Mouse (Mus musculus): ENCODE results near the gene Mybpc1.
"Not testable (repeated sequence)": the region's sequence is repeated elsewhere in the genome, so short reads cannot be mapped to it uniquely, and the experiment has no call there.

The Mybpc1 gene

DNA sequence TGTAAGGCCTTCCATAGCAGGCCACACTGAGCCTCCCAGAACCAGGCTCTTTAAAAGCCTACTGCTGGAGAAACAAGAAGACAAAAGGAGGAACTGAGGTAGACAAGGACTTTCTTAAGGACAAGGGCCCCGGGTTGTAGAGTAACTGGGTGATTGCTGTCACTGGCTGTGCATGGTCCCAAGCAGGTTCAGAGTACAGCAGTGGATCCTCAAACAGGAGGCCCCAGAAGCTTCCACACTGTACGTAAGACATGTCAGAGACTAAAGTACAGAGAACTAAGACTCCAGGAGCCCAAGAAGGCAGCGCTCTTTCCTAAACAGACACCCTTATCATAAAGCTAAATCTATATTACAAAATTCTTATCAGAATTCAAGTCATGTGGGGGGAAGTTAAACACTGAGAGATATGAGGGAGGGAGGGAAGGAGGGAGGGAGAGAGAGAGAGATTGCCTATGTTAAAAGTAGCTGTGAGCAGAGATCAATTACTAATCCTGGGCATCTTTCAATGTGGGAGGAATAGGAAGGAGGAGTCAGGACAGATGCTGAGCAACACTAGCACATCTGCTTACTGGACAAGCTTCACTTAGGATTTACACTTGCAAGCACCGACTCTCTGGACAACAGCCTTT lies 109.9 kb downstream of the Mybpc1 start:
- DNase-seq (ENCODE audit: low spot score in 2 of 2): no peak

DNA sequence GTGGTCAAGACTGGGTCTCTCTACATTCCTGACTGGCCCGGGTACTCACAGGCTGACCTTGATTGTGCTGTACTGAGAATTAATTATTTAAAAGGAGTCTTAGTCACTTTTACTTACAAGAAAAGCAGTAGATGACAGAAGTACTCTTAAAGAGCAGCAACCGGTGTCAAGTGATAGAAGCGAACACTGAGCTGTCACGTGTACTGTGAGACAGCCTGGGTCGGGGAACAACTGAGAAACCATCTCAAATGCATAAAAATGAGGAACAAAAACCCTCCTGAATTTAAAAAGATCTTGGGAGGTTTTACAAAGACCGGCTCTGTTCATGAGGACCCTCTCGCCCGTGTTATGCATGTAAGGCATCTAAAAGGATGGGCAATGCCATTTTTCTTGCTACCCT lies 112.3 kb downstream of the Mybpc1 start:
- DNase-seq (ENCODE audit: low spot score in 2 of 2): no peak

- DNase-seq (ENCODE audit: low spot score in 2 of 2): no peak
Measured at GRCm38 (mm10) chr10:88491632-88492031, 113.3 kb downstream of the Mybpc1 start.

GRCm38 (mm10) chr10:88488629-88489028 lies 116.3 kb downstream of the Mybpc1 start:
- DNase-seq (ENCODE audit: low spot score in 2 of 2): no peak

- not testable (repeated sequence) for DNase-seq (ENCODE audit: low spot score in 2 of 2)
Measured at GRCm38 (mm10) chr10:88482866-88483265, 122.1 kb downstream of the Mybpc1 start.
